Mouse (Mus musculus): Measurements from ENCODE around the gene Tcam1.

Gene Tcam1

GRCm38 (mm10) chr11:106317801-106318200, 41.3 kb downstream of the Tcam1 start:
- no peak for DNase-seq (ENCODE audit: extremely low read depth, low read depth, low spot score)

DNA sequence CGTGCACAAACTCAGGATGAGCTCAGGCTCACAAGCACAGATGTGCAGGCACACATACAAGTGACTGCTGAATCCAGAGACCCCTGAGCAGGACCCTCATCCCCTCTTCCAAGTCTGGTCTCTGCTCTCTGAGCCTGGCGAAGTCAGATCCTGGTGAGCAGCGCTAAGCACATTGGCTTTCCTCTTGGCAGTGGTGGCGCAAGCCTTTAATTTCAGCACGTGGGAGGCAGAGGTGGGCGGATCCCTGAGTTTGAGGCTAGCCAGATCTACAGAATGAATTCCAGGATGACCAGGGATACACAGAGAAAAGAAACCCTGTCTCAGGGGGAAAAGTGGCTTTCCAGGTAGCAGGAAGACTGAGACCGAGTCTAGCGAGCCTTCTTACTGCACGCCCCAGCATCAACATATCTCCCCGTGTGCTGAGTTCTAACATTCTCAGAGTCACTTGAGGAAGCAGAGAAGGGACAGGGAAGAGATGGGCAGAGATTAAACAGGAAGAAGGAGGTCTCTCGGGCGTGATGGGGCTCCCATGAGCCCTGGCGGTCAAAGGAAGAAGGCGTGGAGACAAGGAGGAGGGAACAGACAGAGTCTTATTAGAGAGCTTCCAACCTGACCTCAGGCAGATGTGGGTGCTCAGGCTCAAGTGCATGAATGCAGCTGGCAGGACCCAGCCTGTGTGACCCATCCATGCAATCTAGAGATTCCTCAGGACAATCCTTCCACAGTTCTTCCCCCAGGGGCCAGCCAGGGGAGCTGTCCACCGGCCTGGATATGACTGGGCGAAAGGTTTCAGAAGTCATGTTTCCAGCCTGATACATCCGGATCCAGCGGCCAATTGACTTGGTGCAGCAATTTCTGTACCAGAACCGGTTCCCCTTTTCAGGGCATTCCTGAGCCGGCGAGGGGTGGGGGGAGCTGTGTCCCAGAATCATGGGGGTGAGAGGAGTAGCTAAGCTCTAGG, 42.2 kb downstream of the Tcam1 start:
- no peak for DNase-seq (ENCODE audit: extremely low read depth, low read depth, low spot score)

GRCm38 (mm10) chr11:106324858-106325257, 48.4 kb downstream of the Tcam1 start:
- DNase-seq (ENCODE audit: extremely low read depth, low read depth, low spot score): no peak

- no peak for DNase-seq (ENCODE audit: extremely low read depth, low read depth, low spot score)
Measured at GRCm38 (mm10) chr11:106325566-106326206, 49.2 kb downstream of the Tcam1 start.

DNA sequence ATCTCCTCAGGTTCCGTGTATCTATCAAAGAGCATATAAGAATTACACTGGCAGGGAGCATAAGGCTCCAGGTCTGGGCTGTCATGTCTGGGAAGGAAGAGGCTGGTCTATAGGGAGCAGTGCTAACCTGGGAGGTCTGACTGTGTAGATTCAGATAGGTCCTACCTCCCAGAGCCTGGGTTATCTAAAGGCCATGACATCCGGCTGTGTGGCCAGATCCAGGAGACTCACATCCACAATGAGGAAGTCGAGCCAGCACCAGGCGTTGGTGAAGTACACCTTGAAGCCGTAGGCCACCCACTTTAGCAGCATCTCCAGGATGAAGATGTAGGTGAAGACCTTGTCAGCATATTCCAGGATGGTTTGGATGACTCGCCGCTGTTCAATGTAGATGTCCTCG, 50.0 kb downstream of the Tcam1 start:
- DNase-seq (ENCODE audit: extremely low read depth, low read depth, low spot score): no peak

DNA sequence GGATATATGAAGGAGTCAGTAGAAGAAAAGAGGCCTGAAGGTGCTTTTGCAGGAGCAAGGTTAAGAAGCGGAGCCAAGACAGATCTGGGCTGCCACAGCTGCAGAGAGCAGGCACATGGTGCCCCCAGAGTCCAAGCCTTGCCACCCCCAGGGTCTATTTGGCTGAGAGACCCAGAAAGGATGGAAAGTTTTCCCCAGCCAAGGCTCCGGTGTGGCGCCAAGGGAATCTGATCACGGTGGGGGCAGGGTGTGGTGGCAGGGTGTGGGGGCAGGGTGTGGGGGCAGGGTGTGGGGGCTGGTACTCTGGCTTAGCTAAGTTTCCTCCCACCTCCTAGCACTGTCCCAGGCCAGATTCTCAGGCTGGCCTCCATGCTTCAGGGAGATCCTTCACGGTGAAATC, 52.0 kb downstream of the Tcam1 start:
- no peak for DNase-seq (ENCODE audit: extremely low read depth, low read depth, low spot score)

GRCm38 (mm10) chr11:106329128-106329527, 52.7 kb downstream of the Tcam1 start:
- DNase-seq (ENCODE audit: extremely low read depth, low read depth, low spot score): no peak

DNA sequence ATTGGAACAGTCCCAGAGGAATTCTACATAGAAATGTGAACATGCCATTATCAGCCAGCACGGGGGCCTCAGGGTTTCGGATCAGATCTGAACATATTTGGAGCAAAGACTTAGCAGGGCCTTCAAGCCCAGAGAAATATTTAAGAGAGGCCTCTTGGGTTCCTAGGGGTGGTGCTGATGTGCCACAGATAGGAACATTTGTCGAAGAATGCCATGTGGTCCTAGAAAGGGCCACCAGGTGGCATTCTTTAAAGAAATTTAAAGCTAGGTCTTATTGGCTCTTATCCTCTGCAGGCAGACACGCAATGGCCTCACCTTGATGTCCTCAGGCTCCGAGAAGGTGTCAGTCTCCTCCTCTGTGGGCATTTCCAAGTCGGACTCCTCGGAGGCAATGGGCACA, 53.2 kb downstream of the Tcam1 start:
- DNase-seq (ENCODE audit: extremely low read depth, low read depth, low spot score): no peak

GRCm38 (mm10) chr11:106332458-106332857, 56.0 kb downstream of the Tcam1 start:
- no peak for DNase-seq (ENCODE audit: extremely low read depth, low read depth, low spot score)

DNA sequence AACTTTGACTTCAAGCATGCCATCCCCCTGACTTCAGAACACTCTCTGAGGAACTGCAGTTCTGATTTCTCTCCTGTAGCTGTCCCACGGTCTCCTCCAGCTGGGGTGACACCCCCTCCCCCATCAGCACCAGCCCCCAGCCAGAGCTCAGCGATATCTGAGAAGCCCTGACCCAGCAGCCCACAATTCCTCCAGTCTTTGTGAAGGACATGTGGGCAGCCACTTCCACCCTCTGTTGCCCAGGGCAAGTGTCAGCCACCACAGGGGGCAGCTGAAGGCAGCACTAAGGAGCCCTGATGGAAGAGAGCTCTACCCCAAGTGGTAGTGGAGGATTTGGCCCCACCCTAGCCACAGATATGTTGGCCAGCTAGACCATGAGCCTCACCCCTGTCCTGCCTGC, 57.6 kb downstream of the Tcam1 start:
- no peak for DNase-seq (ENCODE audit: extremely low read depth, low read depth, low spot score)

GRCm38 (mm10) chr11:106338029-106338428, 61.6 kb downstream of the Tcam1 start:
- DNase-seq (ENCODE audit: extremely low read depth, low read depth, low spot score): no peak
